Mouse (Mus musculus): ENCODE measurements at regions not wholly inside any gene's neighbourhood (a gene's known extent, or its start where the extent isn't known, plus 50 kb on each side); places are given as distances from the start of the nearest gene placed in this dataset.
"Not testable (repeated sequence)": the region's sequence is repeated elsewhere in the genome, so short reads cannot be mapped to it uniquely, and the experiment has no call there.

DNA sequence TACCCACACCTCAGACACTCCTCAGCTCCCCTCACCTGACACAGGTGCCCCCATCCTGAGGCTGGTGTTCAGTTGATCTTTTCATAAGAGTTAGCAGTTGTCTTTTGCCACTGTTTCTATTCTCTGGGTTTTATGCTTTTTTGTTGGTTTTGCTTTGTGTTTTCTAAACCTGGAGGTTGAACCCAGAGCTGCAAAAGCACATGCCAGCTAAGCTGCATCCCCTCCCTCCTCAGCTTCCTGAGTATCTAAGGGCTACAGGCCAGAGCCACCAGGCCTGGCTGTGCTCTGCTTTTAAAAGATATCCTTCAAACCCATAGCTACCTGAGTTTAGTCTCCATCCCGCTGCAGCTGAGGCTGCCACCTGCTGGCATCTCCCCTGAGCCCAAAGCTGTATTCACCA, 140.1 kb downstream of the Tcp10c start:
- H3K27me3 ChIP-seq; H3K4me3 ChIP-seq (replicated peaks); H3K4me1 ChIP-seq (replicated peaks); H3K9me3 ChIP-seq; H3K36me3 ChIP-seq; H3K9ac ChIP-seq (replicated peaks); H3K27ac ChIP-seq; ATAC-seq; H3K4me2 ChIP-seq (replicated peaks): not testable (repeated sequence)
- WGBS = 20% methylated on average over 1 of the region's 1 CpGs

DNA sequence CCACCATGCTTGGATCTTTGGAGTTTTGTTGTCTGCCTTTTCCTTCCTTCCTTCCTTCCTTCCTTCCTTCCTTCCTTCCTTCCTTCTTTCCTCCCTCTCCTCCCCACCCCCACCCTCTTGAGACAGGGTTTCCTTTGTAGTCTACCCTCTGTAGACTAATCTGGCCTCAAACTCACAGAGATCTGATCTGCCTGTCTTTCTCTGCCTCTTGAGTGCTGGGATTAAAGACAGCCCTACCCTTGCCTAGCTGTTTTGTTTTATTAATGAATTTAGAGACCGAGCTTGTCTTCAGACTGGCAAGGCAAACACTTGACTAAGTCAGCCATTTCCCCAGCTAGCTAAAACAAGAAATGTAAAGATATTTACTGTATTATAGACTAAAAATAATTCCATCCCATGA, 150.0 kb downstream of the Tcp10c start:
- not testable (repeated sequence) for H3K9ac ChIP-seq (replicated peaks); H3K36me3 ChIP-seq; H3K9me3 ChIP-seq; H3K27me3 ChIP-seq; H3K4me3 ChIP-seq (replicated peaks); H3K4me2 ChIP-seq (replicated peaks); H3K4me1 ChIP-seq (replicated peaks)
- peak overlapping the region; percentile 74 for H3K27ac ChIP-seq
- WGBS = 18% methylated on average over 1 of the region's 1 CpGs
- peak; percentile 56 for ATAC-seq

DNA sequence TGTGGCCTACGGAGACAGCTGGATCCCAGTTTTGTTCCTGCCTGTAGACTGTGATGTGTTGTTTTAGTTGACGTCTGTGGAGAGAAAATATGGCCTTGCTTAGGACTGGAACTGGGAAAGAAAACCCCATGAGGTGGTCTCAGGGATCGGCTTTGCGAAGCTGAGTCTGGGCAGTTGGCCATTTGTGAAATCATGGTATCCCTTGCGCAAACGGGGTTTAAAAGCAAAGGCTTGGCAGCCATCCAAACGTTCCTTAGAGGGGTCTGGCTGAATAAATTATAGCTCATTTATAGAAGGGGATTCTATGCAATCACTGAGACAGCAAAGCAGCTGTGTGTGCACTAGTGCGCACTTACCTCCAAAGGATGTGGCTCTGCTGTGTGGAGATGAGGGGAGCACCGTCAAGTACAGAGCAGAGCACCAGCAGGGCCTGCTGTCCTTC, 150.5 kb downstream of the Tcp10c start:
- H3K4me2 ChIP-seq (replicated peaks); H3K4me3 ChIP-seq (replicated peaks); H3K27me3 ChIP-seq; H3K9ac ChIP-seq (replicated peaks); H3K4me1 ChIP-seq (replicated peaks); H3K9me3 ChIP-seq; H3K36me3 ChIP-seq: not testable (repeated sequence)
- ATAC-seq = peak; percentile 98
- peak overlapping the region; percentile 75 for H3K27ac ChIP-seq
- 15% methylated on average over 8 of the region's 9 CpGs for WGBS

DNA sequence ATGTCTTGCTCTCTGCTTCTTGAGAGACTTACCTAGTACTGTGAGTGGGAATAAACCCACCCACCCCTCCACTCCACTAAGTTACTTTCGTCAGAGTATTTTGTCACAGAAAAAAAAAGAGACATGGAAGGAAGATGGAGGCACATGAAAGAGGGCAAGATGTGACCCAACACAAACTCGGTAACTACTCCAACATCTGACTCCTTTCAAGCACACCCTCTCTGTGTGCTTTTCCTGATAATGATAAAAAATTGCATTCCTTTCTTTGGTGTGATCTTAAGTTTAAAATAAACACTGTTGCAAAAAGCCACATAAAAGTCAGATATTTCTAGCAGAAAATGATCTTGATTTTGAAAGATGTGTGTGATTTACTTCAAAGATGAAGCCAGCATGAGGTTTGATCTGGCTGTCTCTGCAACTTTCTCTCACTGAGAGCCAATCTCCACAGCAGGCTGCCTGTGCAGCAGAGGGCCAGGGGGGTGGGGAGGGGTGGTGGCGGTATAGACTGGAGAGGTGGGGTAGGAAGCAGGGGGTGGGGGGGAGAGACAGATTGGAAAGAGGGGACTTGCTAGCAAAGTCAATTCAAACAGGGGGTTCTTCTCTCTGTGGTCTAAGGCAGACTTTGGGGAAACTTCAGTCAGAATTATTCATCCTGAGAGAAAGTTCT, 153.2 kb downstream of the Tcp10c start:
- WGBS = 61% methylated on average over 2 of the region's 3 CpGs
- not testable (repeated sequence) for H3K27me3 ChIP-seq; ATAC-seq; H3K4me2 ChIP-seq (replicated peaks); H3K9ac ChIP-seq (replicated peaks); H3K36me3 ChIP-seq; H3K4me3 ChIP-seq (replicated peaks); H3K27ac ChIP-seq; H3K4me1 ChIP-seq (replicated peaks); H3K9me3 ChIP-seq

DNA sequence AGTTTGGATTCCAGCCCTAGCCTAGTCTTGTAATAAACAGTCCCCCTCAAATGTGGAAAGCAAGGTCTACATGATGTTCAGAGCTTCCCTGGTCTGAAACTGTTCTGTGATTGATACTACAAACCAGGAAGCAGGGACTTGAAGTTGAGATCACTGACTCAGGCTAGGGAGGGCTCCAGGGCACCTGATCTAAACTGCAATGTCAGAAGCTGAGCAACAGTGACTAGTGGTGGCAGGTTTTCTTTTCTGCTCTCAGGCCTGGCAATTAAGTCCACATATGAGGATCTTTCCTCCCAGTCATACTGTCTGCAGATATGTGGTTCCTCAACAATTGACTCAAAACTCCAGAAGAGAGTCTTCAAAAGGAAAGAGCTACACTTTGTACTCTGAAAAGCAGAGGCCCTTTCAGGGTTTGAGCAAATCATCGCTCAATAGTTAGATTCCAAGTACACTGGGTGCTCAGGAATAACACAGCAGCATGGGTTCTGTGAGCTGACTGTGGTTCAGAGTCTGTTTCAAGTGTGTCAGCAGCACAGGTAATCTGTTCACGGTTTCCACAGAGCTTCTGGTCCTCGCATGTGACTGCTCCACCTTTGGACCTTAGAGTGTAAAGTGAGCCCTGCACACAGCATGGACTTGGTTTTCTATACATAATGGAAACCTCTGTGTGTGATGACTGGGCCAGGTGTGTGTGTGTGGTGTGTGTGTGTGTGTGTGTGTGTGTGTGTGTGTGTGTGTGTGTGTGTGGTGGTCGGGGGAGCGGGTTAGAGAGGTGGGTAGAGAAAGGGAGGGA, 165.2 kb downstream of the Tcp10c start:
- not testable (repeated sequence) for H3K9ac ChIP-seq (replicated peaks); H3K4me3 ChIP-seq (replicated peaks); ATAC-seq; H3K9me3 ChIP-seq; H3K27ac ChIP-seq; H3K4me1 ChIP-seq (replicated peaks); H3K27me3 ChIP-seq; H3K36me3 ChIP-seq; H3K4me2 ChIP-seq (replicated peaks)
- WGBS = 89% methylated on average over 3 of the region's 5 CpGs

DNA sequence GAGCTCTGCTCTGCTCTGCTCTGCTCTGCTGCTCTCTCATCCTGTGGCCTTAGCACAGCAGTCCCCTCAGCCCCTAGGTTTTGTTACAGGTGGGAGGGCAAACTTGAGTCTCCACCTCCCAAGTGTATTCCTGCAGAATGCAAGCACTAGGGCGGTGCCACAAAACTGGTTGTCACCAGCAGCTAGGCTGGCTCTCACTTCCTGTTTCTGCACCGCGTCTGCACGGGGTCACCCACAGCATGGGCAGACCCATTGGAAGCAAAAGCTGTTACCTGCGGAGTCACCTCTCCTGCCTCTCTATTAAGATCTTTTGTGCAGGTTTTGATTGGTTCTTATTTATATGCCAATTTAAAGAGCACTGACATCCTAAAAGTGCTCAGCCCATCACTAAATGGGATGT, 178.2 kb downstream of the Tcp10c start:
- 89% methylated on average over 5 of the region's 5 CpGs for WGBS
- H3K27me3 ChIP-seq; H3K4me1 ChIP-seq (replicated peaks); ATAC-seq; H3K4me2 ChIP-seq (replicated peaks); H3K9me3 ChIP-seq; H3K9ac ChIP-seq (replicated peaks); H3K27ac ChIP-seq; H3K36me3 ChIP-seq; H3K4me3 ChIP-seq (replicated peaks): not testable (repeated sequence)

DNA sequence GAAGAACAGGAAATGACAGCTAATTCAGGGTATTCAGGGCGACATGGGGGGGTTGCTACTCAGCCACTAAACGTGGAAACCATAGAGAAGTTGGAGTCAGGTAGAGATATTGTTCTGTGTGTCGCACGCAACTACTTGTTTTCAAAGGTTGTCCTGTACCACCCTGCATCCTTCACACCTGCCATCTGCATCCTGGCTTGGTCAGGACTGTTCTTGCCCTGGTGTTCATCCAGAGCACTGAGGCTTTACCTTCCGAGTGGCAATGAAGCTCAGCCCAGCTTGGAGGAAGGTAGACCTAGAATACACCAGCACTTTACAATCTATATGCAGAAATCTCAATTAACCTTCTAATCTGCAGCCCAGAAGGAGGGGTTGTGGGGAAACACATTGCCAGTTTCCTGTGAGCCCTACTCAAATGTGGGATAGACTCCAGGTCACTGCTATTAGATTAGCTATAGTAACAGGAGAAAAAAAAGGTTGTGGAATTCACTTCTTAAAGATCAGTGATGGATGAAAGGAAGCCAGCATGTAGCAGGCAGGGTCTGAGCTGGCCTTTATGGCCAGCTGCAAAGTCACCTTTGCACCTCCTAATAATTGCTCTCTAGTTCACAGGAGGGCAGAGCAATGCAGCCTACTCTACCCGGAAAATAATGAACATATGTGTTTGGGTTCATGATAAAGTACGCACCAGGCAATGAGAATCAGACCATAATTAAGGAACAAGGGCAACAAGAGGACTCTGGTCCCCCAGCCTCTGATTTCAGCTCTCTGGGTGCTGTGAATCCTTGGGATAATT, 186.3 kb downstream of the Tcp10c start:
- Histone ChIP-seq H3K27ac (no peak overlapping the region), H3K4me1 (replicated peaks) (no peaks in the 10 kb centered on the region), H3K9me3 (peaks cover 51% of the 10 kb centered on the region), H3K9ac (replicated peaks) (no peak overlapping the region), H3K4me2 (replicated peaks) (no peak overlapping the region), H3K4me3 (replicated peaks) (no peak overlapping the region), H3K27me3 (no peaks in the 10 kb centered on the region), H3K36me3 (no peaks in the 10 kb centered on the region)
- 79% methylated on average over 7 of the region's 7 CpGs for WGBS
- no peak; the same call in 1 of the 2 replicates for ATAC-seq

DNA sequence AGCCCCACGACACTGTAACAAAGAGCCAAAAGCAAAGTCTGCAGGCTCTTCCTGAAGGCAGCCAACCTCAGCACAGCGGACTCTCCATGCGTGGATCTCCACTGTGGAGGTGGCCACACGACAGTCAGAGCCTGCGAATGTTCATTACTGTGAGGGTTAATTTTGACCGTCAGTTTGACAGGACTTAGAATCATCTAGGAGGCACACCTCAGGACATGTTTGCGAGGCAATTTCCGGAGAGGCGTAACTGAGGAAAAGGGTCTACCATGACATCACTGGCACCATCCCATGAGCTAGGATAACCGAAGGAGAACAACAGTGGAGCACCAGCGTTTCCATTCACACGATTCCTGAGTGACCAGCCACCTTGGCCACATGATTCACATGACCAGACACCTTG, 186.9 kb downstream of the Tcp10c start:
- Histone ChIP-seq H3K4me3 (replicated peaks) (no peak overlapping the region), H3K4me2 (replicated peaks) (no peak overlapping the region), H3K9me3 (peaks cover 51% of the 10 kb centered on the region), H3K27me3 (no peaks in the 10 kb centered on the region), H3K36me3 (no peaks in the 10 kb centered on the region), H3K4me1 (replicated peaks) (no peaks in the 10 kb centered on the region), H3K27ac (no peak overlapping the region), H3K9ac (replicated peaks) (no peak overlapping the region)
- 70% methylated on average over 12 of the region's 12 CpGs for WGBS
- peak; percentile 15; the same call in 1 of the 2 replicates for ATAC-seq

DNA sequence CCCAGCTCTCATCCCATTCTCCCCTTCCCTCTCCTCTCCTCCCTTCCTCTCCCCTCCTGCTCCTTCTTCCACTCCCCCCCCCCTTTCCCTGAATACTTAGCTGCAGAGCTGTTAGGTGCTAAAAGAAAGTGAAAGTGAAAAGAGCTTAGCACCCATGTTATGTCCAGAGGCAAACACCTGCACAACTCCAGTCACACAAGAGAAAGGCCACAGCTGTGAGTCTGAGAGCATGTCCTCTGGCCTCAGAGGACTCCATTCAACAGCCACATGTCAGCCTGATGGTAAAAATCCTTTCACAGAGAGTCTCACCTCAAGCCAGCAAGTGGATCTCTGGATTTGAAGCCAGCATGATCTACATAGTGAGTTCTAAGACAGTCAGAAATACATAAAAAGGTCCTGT, 187.9 kb downstream of the Tcp10c start:
- Histone ChIP-seq H3K9ac (replicated peaks) (no peak overlapping the region), H3K27me3 (no peaks in the 10 kb centered on the region), H3K9me3 (peaks cover 60% of the 10 kb centered on the region), H3K4me3 (replicated peaks) (no peak overlapping the region), H3K36me3 (no peaks in the 10 kb centered on the region), H3K4me2 (replicated peaks) (no peak overlapping the region), H3K27ac (no peak overlapping the region), H3K4me1 (replicated peaks) (no peaks in the 10 kb centered on the region)
- ATAC-seq = no peak

DNA sequence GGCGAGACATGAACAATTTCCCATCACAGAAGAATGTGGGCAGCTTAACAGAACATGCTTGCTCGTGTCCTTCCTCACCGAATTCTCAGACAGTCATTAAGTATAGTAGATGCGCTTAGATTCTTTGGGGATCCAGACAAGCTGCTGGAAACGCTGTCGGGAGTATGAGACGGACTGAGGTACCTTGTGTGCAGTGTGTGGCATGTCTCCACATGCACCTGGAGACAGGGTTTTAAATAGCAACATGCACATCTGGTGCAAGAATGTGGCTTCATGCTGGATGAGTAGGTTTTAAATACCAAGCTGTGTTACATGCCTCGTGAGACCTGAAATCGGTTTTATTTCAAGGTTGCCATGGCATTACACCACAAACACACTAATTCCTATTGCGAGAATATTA, 188.5 kb downstream of the Tcp10c start:
- no peak overlapping the region for H3K4me2 ChIP-seq (replicated peaks)
- no peak for ATAC-seq
- H3K4me3 ChIP-seq (replicated peaks) = no peak overlapping the region
- H3K27ac ChIP-seq = no peak overlapping the region
- H3K9me3 ChIP-seq = peaks cover 65% of the 10 kb centered on the region
- H3K9ac ChIP-seq (replicated peaks) = no peak overlapping the region
- H3K36me3 ChIP-seq = no peaks in the 10 kb centered on the region
- H3K27me3 ChIP-seq = no peaks in the 10 kb centered on the region
- H3K4me1 ChIP-seq (replicated peaks) = no peaks in the 10 kb centered on the region
- WGBS = 86% methylated on average over 10 of the region's 10 CpGs

DNA sequence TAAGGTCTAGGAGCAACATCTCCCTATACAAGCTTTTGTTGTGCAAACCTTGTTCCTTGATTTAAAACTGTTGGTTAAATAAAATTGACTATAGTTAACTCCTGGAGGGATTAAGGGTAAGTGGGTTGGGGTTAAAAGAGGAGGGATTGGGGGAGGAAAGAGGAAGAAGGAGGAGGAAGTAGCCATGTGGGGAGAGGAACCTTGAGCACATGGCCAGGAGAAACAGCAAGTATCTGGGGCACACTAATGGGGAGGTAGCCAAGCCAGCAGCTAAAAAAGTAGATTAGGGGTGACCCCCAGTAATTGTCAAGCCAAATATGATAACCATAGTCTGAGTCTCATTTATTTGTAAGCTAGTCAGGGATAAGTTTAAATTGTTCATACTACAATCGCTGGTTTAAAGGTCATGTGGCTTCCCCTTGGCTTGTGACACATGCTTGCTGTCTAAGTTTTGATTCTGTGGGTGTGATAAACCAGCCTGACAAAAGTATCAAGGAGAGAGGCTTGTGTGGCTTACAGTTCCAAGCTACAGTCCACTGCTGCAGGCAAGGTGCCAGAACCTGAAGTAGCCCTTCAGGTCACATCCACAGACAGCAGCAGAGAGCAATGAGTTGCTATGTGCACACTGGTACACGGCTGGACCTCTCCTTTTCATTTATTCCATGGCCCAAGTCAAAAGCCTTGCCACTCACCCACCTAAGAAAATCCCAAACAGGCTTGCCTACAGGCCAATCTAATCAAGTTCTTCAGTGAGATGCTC, 189.8 kb downstream of the Tcp10c start:
- ATAC-seq = no peak
- Histone ChIP-seq H3K4me3 (replicated peaks) (no peak overlapping the region), H3K27me3 (no peaks in the 10 kb centered on the region), H3K9ac (replicated peaks) (no peak overlapping the region), H3K4me2 (replicated peaks) (no peak overlapping the region), H3K36me3 (no peaks in the 10 kb centered on the region), H3K27ac (no peak overlapping the region), H3K9me3 (peaks cover 78% of the 10 kb centered on the region), H3K4me1 (replicated peaks) (no peaks in the 10 kb centered on the region)
- 69% methylated on average over 2 of the region's 2 CpGs for WGBS

DNA sequence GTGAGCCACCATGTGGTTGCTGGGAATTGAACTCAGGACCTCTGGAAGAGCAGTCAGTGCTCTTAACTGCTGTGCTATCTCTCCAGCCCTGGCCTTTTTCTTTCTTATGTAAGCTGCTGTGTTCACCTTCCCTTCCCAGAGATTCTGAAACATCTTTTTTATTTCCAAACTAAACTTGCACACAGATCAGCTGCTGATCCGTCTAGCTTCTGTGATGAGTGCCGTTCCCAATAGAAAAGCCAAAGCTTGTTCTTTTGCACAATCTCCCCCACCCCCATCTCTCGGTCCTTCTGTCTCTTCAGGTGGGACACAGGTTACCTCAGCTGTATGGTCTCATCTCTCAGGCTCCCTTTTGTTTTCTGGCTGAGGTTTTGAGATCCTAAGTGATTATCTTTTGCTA, 191.9 kb downstream of the Tcp10c start:
- no peak overlapping the region for H3K27ac ChIP-seq
- no peaks in the 10 kb centered on the region for H3K36me3 ChIP-seq
- H3K4me2 ChIP-seq (replicated peaks) = no peak overlapping the region
- H3K9me3 ChIP-seq = peaks cover 75% of the 10 kb centered on the region
- no peaks in the 10 kb centered on the region for H3K4me1 ChIP-seq (replicated peaks)
- WGBS = 64% methylated on average over 3 of the region's 3 CpGs
- ATAC-seq = no peak
- no peaks in the 10 kb centered on the region for H3K27me3 ChIP-seq
- no peak overlapping the region for H3K4me3 ChIP-seq (replicated peaks)
- H3K9ac ChIP-seq (replicated peaks) = no peak overlapping the region

Measured in midbrain, embryonic 13.5 days (tissue).